Mouse (Mus musculus): Measurements from ENCODE around the gene Zfp768.
"Not testable (repeated sequence)": the region's sequence is repeated elsewhere in the genome, so short reads cannot be mapped to it uniquely, and the experiment has no call there.

The Zfp768 gene

DNA sequence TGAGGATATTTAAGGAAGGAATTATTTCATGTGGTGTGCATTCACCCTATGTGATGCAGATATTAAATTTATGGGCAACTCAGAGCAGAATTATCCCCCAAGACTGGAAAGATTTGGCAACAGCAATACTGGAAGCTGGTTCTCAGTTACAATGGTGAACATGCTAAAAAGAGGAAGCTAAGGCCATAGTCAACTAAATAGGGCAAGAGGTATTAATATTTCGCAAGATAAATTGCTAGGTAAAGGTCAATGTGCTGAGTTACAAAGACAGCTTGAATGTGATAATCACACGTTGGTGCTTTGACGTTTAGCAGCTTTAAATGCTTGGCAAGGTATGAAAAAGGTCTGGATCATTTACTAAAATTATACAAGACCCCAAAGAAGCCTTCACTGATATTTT is 10.4 kb upstream of the Zfp768 start:
- no peak for DNase-seq

DNA sequence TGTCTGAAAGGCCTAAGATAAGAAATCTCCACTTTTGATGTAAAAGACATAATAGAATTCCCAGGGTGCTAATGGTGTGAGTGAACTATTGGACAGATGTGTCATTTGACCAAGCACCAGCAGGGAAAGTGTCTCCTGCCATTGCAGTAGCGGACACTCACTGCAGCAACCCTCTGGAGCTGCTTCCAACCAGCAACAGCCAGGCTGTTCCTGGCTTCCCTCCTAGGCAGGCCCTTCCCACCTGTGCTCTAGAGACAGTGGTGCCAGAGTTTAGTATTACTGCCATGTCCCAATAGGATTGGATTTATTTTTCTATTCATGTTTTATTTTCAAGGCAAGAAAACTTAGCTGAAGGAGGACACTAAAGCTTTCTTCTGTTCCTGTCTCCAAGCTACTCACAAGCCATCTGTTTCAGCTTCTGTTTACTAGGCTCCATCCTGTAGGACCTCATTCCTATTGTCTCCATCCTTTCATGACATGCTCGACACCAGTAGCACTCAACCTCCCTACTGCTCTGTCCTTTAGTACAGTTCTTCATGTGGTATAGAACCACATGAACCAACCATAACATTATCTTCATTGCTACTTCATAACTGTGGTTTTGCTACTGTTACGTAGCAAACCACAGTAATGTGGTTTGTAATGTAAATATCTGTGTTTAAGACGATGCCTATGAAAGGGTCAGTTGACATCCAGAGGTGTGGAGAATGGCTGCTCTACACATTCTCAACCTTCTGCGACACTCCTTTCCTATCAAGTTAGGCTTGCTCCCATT is 6.0 kb upstream of the Zfp768 start:
- DNase-seq, result no peak

DNA sequence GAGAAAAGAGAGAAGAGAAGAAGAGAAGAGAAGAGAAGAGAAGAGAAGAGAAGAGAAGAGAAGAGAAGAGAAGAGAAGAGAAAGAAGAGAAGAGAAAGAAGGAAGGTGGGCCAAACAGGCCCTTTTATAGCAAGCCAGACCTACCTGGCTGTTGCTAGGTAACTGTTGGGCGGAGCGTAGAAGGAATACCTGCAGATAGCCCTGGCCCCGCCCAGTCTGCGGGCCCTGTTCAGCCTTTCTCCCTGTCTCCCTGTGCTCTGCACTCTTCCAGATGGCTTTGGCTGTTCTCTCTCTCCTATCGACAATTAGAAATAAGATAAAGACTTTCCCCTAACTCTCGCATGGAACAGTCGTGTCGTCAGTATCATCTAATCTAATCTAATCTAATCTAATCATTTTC is 1.3 kb upstream of the Zfp768 start:
- DNase-seq, result peak; percentile 29

DNA sequence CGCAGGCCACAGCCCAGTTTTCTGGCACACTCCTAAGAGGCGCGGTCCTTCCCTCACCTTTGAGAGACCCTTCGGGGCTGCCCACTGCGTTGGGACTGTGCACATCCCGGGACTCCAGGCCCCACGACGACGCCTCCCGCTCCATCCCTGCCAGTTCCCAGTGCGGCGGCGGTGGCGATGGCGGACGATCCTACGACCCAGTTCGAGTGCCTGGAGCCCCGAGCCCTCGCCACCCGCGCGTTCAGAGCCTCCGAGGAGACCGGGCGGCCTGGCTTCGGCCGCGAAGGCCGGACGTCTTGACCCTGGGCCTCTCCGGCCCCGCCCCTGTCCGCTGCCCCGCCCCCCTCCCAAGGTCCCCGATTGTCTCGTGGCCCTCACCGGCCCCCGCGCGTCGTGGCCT is 297 bp downstream of the Zfp768 start:
- DNase-seq, result no peak

DNA sequence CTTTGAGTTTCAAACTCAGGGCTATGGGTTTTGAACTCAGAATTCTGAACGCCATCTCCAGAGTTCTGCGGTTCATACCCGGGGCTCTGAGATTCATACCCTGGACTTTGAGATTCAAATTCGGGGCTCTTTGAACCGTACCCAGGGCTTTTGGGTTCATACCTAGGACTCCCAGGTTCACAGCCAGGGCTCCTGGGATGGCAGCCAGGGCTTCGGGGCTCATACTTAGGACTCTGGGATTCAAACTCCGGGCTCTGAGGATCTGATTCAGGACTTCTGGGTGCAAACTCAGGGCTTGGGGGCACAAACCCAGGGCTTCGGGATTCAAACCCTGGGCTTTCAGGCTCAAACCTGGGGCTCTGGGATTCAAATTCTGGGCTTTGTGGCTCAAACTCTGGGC is 1.0 kb downstream of the Zfp768 start:
- DNase-seq, result no peak

DNA sequence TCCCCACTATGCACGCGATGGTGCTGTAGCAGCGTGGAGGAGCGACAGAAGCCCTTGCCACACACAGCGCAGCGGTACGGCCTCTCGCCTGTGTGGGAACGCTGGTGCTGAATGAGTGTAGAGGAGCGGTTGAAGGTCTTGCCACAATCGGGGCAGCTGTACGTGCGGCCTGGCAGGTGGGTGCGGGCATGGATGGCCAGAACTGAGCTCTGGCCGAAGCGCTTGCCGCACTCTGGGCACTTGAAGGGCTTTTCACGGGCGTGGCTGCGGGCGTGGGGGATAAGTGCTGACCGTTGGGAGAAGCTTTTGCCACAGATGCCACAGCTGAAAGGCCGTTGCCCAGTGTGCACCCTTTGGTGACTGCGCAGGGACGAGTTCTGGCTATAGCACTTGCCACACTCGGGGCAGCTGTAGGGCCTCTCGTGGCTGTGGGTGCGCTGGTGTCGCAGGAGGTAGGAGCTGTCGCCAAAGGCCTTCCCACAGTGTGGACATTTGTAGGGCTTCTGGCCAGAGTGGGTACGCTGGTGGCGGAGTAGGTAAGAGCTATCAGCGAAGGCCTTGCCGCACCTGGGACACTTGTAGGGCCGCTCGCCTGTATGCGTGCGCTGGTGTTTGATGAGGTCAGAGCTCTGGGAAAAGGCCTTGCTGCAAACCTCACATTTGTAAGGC is 1.9 kb downstream of the Zfp768 start:
- peak; percentile 26 for DNase-seq

DNA sequence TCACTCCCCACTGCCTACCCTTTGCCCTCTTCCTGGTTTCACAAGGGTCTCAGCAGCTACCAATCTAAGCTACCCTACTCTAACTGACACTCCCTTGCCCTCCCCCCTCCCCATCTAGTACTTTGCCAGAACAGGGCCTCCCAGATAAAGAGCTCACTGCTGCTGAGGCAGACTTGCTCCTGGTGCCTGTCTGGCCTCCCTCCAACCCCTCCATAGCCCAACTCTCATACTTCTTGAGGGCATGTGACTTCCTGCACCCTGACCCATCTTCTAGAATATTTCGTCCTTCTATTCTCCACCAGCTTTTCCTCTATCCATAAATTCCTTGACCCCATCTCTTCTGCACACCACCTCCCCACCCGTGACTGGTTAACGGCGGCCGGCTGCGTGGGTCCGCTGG is 2.5 kb downstream of the Zfp768 start:
- no peak for DNase-seq

DNA sequence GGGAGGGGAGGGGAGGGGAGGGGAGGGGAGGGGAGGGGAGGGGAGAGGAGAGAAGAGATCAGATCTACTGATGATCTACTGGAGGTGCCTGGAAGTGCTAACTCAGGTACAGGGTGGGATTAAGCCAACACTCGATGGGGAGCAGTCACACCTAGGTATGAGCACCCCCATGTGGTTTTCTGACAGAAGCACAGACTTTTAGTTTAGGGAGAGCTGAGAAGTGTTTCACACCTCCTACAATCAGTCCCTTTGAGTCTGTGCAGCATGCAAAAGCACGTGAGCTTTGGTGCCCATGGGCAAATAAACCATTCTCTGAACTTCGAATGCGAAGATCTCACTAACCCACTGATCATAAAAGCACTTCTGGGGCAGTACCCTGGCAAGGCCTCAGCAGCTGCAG is 3.1 kb downstream of the Zfp768 start:
- no peak for DNase-seq

DNA sequence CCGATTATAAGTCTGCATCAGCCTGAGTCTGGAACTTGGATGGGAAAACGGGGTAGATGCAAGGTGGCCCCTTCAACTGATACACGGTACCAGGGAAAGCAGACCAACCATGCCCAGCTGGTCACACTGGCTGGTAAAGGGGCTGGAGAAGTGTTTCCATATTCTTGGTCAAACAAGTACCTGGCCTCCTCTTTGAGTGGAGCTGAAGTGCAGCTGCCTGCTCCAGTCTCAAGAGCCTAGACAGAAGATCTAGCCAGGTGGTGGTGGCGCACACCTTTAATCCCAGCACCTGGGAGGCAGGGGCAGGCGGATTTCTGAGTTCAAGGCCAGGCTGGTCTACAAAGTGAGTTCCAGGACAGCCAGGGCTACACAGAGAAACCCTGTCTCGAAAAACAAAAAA is 3.5 kb downstream of the Zfp768 start:
- not testable (repeated sequence) for DNase-seq

DNA sequence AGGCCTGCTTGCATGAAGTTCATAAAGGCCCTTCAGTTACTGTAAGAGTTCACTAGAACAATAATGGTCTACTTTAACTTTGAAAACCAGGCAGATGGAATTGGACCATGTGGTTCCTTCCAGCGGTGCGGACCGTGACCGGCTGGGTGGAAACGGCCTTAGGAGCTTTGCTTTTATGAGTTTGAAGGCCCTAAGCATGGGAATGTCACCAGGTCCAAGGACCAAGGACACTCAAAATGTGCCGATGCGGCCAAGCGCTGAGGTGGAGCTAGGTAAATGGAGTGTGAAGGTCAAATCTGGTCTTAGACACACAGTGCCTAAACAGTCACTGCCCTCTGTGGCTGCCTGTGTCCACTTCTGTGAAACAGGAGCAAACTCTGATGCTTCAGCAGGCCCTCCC is 4.0 kb downstream of the Zfp768 start:
- no peak for DNase-seq

DNA sequence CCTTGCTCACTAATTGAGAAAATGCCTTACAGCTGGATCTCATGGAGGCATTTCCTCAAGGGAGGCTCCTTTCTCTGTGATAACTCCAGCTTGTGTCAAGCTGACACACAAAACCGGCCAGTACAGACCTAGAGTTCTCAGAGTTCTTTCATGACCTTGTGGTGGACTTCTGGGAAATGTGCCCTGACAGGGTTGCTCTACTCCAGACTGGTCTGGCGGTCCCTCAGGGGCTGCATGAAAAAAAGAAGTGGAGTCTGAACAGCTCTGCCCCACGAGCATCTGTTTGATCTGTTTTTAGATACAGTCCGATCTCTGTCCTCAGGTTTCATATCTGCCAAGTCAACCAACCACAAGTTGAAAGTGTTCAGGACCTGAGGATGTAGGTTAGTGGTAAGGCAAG is 7.8 kb downstream of the Zfp768 start:
- DNase-seq, result no peak

DNA sequence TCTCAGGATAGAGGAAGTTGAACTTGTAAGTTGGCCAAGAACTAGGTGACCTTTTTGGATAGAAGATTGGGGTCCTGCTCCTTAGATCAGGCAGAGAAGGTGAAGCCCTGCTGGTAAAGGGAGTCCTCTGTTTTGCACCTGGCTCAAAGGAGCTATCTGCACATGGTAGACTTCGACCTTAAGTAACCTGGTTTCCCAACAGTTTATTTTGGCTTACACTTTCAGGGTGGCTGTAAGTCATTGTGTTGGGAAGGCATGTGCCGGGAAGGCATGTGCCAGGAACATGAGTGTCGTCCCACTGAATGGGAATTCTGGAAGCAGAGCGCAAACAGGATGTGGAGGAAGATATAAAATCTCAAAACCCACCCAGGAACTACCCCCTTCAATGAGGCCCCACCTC is 9.8 kb downstream of the Zfp768 start:
- DNase-seq, result no peak

DNA sequence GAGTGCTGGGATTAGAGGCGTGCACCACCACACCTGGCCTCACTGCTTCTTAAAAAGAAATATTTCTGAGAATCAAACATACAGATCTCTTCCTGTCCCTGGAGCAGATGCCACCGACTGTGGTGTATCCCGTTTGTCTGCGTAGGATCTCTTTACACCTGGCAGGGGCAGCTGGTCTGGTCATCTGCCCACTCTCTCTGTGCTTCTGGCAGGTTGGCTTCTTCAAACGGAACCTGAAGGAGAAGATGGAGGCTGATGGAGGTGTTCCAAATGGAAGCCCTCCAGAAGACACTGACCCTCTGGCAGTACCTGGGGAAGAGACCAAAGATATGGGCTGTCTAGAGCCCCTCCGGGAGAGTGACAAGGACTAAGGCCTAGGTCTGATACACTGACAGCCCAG is 12.1 kb downstream of the Zfp768 start:
- DNase-seq, result no peak

DNA sequence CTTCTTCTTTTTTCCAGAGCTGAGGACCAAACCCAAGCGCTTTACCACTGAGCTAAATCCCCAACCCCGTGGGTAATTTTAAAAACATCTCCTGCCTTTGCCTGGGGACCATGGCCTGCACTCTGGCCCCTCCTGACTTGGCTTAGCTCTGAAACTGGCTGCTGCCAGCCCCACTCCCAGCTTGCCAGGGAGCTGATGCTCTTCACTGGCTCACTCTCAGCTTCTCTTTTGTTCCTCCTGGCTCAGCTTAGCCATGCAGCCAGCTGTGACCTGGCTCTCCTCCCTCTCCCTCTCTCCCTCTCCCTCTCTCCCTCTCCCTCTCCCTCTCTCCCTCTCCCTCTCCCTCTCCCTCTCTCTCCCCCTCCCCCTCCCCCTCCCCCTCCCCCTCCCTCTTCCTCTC is 18.7 kb downstream of the Zfp768 start:
- DNase-seq, result no peak

DNA sequence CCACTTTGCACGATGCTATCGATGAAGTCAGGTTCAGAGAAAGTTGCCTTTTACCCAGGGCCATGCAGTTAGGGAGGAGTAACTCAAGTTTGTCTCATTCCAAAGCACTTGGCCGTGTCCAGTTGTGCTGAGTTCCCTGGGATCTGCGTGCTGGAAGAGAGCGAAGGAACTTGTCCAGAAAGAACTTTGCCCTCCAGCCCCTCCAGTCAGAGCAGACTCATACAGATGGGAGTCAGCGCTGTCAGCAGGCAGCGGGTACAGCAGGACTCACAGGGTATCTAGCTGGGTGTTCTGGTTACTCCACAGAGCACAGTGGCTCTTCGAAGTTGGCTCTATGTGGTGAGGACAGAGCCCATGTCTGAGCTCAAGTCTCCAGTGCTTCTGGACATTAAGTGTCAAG is 19.8 kb downstream of the Zfp768 start:
- no peak for DNase-seq

DNA sequence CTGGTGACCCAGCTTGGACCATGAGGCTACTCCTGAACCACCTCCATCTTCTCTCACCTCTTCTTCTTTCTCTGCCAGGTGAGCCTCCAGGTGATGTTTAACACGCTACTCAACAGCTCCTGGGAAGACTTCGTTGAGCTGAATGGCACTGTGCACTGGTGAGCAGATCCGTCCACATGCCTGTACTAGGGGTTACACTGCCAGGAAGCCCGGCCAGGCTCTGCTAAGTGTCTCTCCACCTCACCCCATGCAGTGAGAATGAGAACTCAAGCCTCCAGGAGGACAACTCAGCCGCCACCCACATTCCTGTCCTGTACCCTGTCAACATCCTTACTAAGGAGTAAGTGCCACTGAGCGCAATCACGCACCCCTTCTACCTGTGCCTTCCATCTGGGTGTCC is 20.4 kb downstream of the Zfp768 start:
- no peak for DNase-seq

DNA sequence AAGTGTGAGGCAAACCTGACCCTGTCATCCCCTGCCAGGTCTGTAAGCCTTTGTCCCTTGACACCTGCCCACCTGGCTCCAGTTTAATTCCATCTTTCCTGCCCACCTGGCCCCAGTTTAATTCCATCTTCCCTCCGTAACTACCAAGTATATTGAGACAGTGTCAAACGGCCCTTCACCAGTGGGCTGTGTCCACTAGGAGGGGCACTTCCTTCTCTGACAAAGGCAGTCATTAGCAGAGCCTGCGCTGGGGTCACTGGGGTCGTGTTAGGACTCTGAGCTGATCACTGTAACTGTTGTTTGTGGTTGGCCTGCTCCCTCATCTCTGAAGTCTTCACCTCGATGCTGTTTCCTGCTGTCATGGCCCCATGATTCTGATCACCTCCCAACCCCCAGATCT is 23.3 kb downstream of the Zfp768 start:
- DNase-seq, result no peak

DNA sequence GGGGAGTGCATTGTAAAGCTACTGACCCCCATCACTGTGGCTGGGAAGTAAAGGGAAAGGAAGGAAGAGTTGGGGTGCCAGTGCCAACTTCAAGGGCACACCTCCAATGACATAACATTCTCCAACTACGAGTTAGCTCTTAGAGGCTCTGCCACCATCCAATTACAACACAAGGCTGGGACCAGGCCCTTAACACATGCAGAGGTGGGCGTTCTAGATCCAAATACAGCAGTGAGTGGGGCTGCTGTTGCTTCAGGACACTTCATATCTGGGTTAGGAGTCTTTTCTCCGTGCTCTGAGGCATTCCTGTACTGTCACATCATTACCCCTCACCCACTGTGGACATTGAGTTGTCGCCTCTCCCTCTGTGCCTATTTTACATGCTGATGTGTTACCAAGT is 24.3 kb downstream of the Zfp768 start:
- DNase-seq, result no peak

DNA sequence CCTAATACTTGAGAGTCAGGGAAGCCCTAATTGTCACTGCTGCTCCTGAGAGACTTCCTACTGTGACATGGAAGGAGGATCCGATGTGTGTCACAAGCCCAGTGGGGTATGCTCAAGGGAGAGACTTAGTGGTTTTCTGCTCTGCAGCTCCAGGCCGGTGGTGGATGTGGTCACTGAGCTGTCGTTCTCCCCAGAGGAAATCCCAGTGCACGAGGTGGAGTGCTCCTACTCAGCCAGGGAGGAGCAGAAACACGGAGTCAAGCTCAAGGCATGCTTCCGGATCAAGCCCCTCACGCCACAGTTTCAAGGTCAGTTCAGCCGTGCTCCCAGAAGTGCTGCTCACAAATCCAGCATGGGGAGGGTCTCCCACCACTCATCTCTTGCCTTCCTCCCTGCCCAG is 31.5 kb downstream of the Zfp768 start:
- no peak for DNase-seq

DNA sequence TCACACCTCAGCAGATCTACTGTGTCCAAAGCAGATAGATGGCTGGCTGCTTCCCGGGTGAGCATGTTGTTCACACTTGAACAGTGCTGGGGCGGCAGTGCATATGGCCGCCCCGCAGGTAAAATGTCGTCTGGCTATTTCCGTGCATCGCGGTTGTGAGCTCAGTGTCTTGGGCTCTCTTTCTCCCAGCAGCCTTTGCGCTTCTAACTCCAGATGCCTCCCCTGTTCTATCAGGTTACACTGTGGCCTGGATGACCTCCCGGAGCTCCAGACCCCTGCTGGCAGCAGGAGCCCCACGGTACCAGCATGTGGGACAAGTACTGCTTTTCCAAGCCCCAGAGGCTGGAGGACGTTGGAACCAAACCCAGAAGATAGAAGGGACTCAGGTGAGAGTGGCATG is 35.4 kb downstream of the Zfp768 start:
- no peak for DNase-seq

DNA sequence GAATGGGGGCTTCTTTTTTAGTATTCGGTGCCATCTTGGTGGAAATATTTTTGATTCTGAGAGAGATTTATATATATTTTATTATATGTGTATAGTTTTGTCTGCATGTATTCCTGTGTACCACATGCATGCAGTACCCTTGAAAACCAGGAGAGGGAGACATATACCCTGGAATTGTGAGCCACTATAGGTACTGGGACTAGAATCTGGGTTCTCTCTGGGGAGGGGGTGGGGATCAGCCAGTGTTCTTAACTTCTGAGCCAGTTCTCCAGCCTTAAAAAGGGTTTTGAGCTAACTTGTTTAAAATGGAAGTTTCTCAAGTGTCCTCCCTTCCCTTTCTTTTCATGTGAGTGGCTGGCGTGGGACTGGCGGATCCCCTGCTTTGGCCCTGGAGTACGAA is 36.5 kb downstream of the Zfp768 start:
- DNase-seq, result peak; percentile 66

DNA sequence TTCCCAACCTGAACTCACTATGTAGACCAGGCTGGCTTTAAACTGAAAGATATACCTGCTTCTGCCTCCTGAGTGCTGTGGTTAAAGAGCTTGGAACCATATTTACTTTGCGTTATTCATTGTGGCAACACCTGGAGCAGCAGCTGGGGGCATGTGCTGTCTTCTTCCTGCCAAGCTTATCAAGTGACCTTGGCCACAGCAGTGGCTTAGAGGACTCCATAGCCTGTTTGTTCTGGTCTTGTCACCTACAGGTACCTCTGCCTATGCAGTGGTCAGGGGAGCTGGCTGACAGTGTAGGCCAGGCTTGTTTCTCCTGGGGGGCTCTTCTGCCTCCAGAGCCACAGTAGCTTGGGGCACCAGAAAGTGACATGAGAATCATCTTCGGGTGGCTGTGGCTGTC is 37.0 kb downstream of the Zfp768 start:
- no peak for DNase-seq

DNA sequence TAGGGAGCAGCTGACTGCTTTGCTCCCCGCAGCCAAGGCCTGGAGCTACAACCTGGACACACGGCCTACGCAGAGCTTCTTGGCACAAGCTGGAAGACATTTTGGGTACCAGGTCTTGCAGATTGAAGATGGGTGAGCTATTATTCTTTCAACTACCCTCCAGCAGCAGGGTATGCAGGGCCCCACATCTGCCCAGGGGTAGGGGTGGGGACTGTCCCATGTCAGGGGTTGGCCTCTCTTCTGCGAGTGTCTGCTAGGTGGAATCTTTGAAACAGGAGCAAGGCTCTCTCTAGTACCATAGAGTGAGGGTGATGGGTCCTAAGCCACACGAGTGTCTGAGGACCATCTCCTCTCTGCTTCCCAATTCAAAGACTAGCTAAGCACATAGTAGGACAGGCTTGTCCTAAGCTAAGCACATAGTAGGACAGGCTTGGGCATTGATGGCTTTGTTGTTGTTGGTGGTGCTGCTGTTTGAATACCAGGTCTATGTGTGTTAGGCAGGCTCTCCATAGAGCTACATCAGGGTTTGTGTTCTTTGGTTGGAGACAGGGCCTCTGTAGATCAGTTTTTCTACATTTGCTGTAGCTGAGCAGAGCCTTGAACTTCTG is 47.7 kb downstream of the Zfp768 start:
- DNase-seq, result no peak

DNA sequence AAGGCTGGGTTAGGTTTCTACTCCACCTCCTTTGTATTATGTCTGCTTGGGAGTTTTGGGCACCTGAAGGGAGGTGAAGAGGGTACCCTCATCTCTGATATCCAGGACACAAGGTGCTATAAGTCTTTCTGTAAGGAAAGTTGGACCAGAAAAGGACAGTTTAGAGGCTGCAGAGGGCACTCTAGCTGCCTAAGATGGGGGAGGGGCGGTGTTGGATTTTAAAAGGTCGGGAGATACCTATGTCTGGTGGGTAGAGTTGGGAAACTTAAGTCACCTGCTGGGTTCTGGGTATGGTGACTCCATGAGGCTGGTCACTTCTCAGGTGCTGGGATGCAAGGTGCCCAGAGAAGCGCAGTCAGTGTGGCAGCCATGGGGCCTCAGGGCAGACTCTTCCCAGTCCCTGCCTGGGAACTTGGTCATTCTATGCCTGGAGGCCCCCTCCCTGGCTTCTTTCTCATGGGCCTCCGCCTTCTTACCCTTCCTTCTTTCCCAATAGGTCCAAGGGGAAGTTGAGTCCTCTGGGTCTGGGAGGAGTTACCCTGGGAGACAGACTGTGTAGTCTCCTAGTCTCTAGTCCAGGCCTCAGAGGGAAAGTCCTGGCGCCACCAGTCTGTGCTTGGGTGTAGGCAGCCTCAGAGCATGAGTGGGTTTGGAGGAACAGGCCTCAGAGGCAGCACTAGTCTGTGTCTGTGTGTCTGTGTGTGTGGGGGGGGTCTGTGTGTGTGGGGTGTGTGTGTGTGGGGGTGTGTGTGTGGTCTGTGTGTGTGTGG is 48.4 kb downstream of the Zfp768 start:
- no peak for DNase-seq

Measured in cerebellum, adult 8-10 months (tissue).